Mouse (Mus musculus): ENCODE results near the gene Crkl.

- TF ChIP-seq GATA1 (IDR thresholded peaks at IDR 0.05; ENCODE audit: borderline replicate concordance, low read length) (no peak), FLI1 (IDR thresholded peaks at IDR 0.05; ENCODE audit: low read length) (no peak)
Measured at GRCm38 (mm10) chr16:17532271-17532670, 80.5 kb downstream of the Crkl start.

Measured in megakaryocyte, embryonic 14.5 days (primary cell).